Mouse (Mus musculus) adrenal gland, postnatal 10 days (tissue): Measurements from ENCODE around the gene Ntm. TPM values are rescaled to one million over a fixed set of nuclear protein-coding genes. Genes with fewer than 3 reads are reported as not detected.
A peak's percentile ranks its signal among the peaks of the same experiment; 100 is the strongest.

Experiments used
- DNase-seq: peaks from one replicate; pipeline ENCODE4 v3.0.0; 2021; ENCODE audit warnings: mixed read lengths
- total RNA-seq, 2 experiments: library from RNA; stranded (reverse); gene quantifications; 2 replicates each; pipeline ENCODE4 v1.2.3; 2021

The Ntm gene
- total RNA-seq, 2 experiments from 2014 or later, result 1.5 to 1.7 TPM

DNA sequence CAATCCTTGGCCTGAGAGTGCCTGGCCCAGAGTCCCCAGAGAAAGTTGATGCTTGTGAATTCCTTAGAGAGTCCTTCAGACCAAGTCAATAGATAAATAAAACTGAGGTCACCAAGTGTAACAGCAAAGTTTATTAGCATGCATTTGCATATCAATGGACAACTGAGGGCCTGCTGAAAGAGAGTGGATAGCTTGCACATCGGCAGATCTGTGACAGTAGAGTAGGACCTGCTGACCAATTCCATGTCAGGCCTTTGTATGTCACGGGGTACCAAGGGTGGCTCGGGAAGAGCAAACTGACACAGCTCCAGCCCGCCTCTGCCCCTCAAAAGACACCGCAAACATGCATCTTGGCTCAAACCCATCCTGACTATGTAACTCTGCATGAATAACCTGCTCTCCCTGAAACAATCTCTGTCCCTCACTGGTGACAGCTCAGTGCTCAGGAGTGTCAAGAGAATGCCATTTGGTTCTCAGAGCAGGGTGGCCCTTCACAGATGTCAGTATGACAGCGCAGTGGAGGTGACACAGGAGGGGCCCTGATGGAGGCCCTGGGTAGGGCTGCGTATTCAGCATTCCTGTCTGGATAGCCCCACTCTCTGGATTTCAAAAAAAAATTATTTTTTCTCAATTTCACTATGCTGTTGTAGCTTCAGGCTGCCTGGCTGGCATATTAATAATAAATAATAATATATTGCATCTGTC is 305.0 kb downstream of the Ntm start:
- no peak for DNase-seq

DNA sequence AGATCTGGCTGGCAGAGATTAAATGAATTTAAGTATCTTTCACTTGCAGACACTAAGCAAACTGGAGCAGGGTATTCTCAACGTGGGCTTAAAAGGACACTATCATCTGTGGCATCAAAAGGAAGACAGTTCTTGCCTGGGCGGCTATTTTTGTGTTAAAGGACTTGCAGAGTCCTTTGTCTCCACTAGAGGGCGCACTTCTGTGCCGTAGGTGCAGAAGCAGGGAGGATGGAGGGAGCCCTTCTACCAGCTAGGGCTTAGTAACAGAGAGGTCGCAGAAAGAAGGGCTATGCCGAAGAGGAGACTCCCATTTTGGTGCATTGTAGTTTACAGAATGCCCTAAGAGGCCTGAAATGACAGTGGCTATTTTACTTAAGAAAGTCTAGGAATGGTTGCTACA is 308.1 kb downstream of the Ntm start:
- DNase-seq, result peak; percentile 61

DNA sequence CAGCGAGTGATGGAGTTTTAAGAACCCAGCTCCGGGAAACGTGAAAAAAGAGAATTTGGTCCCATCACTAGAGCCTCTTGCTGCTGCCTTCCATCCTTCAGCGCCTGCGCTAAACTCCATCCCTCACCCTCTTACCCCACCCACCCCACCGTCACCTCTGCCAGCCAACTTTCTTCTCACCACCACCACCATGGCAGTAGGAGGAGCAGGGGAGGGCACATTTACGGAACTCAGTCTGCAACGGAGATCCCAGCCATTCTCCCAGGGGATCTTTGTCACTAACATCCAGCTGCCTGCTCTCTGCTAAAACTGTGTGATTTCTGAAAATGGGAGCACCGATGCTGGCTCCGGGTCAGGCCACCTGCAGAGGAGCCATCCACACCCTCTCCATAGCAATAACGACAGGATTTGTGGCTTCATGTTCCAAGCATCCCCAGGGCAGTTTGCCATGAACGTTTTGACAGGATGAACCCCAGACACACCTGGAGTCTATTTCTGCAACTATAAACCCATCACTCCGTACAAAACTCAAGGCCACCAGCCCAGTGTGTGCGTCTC is 309.2 kb downstream of the Ntm start:
- no peak for DNase-seq

DNA sequence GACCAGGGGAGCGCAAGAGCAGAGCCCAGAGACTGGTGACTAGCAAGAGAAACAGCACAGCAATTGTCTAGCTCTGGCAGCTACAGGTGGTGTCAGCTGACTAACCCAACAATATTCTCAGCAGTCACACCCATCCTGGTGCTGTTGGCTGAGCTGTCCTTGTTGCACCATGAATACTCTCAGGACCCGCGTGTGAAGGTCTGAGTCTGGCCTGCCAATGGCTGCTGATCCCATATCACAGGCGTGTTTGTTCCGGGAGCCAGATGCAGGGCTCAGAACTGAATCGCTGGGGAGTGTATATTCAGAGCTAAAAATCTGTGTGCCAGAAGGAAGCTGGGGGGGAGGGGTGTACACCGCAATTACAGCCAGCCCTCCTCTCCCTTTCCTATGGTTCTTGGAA is 310.1 kb downstream of the Ntm start:
- no peak for DNase-seq

DNA sequence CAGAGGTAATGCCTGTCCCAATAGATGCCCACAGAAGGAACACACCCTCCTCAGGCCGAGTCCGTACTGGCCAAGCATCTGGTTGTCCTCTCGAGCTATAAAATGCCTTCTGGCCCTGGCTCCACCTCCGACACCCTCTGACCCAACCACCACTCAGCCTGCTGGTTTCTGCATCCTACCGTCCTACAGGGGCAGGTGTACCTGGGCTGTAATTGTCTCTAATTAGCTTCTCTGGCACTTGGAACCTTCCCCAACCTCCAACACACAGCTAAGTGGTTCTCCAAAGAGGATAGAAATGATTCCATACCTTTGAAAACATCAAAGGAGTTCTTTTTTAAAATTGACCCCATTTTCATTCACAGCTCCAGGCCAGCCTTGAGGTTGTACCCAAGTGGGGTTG is 311.1 kb downstream of the Ntm start:
- no peak for DNase-seq

DNA sequence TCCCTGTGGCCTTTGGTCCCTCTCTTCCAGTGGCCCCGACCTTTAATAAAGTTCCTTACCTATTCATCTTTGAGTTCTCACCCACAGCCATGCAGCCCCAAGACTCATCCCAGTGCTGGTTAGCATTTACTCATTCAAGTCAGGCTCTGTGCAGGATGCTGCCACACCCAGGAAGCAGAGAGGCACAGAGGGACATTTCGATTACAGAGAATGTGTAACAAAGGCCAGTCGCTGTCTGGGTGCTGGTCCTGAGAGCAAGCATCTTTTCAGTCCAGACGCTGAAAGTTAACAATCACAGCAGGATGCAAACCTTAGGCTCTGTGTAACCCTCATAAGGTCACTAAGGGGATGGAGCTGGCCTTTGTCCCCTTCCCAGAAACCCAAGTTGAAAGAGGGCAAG is 311.7 kb downstream of the Ntm start:
- DNase-seq, result no peak

DNA sequence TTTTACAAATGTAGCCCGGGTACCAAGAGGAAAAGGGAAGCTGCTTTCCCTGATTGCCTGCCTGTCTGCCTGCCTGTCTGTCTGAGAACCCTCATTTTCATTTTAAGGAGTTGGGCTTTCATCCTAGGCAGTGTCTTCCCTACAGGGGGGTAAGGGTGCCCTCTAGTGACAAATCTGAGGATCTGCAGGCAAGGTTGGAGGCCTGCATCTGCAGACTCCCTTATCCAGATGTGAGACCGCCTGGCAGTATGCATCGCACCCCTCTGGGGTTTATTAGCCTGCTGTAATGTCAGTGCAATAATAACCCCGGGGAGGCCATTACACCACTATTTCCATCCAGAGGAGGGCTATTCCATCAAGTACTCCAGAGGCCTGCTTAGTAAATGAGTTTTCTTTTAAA is 312.3 kb downstream of the Ntm start:
- peak; percentile 60 for DNase-seq

DNA sequence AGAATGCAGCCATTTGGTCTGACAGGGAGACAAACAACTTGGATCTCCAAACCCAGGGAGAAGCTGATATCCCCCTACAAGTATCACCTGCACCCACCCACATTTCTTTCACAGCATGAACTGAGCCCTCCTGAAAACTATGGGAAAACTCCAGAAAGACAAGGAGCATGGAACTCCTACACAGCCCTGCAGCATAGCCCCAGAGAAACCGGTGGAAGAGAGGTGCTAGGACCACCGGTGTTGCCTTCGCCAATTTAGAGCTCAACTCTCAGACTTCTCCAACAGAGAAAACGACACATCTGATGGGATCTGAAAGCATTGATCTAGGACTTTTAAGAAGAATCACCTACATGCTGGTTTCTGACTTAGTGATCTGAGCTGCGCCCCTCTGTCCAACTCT is 312.7 kb downstream of the Ntm start:
- no peak for DNase-seq

DNA sequence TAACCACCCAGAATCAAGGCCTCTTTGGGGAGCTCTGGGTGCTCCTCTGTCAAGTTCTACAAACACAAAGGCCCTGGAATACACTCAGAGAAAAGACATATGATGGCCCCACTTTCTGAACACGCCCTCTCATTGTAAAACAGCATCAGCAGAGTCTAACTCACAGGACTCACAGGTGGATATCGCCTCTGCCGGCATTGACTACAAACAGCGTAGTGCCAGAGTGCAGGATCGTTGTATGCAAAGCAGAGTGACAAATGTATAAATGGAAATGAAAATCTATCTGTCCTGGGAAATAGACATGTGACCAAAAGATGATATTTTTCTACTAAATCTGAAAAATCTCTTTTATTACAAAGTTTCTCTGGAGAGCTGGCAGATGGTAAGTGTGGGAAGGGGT is 314.7 kb downstream of the Ntm start:
- DNase-seq, result no peak

DNA sequence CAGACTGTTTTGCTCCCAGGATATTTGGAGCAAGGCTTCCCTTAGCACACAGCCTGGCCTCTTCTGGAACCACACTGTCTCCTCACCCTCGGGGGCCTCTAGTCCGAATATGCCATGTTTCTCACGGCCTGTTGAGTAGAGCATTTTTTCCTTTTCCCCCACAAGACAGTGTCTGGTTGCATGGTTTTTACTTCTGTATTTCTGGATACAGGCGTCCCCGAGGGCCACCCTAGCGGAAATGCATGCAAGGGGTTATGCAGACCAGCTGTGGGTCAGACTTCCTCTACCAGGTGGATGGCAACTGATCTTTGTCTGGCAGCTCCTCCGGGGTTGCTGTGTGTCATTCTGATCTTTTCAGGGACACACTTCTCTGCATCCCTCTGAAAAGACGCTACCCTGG is 315.2 kb downstream of the Ntm start:
- no peak for DNase-seq

DNA sequence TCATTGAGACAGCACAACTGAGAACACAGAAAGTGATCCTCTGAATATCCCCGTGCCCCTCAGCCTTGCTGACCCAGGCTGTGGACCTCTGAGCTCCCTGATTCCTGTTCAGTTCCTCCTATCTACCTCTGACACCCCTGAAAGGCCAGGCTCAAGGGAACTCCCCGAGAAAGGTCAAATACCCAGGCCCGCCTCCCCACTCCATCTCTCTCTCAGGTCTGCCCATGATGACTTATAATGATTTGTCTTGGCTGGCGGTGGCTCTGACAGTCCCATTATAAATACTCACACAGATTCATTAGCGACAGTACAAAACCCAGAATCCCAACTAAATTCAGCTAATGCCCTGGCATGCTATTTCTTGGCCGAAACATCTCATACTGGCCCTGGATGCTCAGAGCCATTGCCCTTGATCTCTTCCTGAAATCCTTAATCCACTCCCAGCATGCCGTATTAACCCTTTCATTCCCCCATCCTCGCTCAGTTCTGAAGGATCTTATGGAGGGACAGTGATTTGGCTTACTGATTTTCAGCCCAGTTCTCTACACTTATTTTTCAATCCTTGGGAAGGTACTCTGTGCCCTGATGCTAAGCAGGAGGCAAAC is 317.0 kb downstream of the Ntm start:
- DNase-seq, result no peak

DNA sequence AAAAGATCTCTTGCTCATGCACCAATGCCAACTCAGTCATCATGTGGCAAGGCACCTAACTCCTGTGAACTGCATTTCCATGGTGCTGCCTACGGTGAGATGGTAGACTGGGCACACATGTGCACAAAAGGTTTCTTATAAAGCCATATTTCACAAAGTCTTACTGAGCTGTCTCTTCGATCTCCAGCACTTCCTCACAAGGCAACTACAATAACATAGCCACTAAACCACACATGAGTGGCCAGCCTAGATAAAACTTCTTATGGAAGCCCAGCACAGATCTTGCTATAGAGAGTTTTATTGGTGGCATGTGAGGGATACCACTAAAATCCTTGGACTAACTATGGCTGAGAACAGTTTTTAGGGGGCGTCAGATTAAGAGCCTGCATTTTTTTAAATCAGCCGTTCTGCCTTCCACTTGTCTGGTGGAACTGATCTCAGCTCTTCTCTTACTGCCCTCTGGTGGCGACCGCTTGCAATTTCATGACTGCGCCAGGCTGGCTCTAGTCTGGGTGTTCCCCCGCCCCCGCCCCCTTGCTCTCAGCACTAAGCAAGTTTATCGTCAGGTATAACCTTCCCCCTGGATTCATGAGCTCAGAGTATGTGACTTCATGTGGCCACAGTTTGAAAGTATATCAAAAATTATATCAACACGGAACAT is 319.8 kb downstream of the Ntm start:
- DNase-seq, result peak; percentile 81

DNA sequence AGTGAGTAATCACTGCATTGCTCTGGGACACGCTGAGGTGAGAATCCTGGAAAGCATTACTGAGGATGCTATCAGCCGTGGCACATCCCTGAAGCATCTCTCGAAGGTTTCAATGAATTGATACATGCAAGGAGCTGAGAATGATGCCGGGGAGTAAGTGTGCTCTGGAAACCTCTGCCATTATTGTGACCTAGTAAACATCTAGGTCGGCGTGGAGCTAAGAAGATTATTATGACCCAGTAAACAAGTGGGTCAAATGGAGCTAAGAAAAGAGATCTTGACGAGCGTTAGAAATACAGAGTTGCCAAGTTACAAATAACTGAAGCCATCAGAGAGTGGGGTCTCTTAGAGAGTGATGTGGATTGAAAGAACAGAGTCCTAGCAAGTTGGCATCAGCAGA is 325.6 kb downstream of the Ntm start:
- no peak for DNase-seq

DNA sequence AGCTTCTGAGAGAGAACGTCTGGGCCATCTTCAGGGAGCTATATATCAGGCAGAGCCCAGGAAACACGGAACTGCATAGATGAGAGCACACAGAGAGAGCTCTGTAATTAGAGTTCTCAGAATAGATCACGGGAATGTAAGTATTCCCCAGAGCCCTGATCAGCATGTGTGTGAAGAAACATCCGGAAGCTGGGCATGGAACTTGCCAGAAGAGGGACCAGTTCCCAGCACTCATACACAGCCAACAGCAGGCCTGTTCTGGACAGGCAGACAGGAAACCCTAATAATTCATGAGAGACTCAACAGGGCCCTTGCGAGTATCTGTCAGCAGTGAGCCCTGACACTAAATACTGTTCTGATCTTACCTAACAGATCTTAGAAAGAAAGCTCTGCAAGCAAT is 345.8 kb downstream of the Ntm start:
- DNase-seq, result no peak

DNA sequence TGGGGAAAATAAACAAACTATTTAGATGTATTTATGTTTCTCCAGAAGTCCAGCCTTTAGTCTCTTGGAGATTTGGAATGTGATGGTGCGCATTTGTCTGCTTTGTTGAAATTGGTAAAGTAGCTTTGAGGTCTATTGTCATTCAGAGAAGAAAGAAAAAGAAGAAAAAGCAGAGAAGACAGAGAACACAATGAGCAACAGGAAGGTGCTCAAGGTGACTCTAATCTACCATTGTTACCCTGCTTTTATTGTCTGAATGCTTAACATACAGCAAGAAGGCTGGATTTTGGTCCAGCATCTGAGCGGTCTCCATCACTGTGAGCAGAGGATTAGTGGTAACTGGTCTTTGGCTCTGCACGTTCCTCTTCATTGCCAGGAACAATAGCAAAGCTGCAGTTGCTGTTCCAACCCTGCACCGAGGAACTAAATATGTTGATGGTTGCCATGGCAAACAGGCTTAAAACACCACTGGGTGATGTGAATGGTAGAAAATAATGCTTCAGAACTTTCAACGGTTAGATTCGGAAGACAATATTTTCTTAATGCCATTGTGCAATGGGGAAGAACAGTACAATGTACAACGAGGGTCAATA is 350.8 kb downstream of the Ntm start:
- no peak for DNase-seq

DNA sequence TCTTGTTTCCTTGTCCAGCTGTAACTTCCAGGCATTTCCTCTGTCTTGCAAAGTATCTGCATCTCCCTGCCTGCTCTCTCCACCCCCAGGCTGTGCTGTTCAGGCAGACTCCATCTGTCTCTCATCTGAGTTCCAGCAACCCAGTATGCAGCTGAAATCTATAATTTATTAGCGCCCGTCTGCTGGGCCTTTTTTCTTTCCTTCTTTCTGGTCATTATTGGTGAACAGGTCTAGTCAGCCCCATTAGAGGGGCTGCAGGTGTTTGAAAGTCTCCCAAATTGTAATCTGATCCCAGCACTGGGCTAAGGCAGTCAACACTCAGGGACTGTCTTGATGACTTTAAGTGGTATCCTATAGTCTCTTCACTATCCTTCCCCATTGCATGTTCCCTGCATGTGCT is 352.1 kb downstream of the Ntm start:
- DNase-seq, result no peak

DNA sequence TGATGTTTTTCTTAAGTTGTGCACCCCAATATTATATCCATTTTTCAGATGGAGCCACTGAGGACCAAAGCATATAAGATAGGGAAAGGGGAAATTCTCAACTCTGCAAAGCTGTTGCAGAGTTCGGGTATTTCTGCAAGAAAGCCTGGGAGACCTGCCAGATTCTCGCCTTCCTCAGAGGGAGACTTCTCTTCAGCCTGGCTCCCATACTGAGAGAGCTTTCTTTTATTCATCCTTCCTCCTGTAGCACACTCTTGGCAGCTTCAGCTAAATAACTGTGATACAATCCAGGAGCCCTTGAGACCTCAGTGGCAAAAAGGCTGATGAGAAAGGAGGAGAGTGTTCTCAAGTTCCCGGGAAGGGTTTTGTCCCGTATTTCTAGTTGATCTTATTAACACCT is 365.3 kb downstream of the Ntm start:
- no peak for DNase-seq

DNA sequence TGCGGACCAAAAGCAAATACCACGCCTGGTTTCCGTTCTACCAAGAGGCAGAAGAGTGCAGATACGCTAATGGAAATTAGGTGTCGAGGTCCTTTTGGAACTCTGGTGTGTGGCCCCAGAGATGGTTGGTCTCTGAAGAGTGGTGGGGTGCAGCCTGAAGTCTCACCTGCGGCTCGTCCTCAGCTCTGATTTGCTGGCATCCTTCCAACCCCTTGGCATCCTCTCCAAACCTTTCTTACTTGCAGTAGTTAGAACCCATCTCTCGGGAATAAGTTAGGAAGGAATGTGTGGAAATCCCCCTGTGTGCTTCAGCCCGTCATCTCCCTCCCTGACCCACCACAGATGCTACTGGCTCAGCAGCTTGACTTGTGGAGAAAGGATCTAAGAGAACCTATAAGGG is 367.6 kb downstream of the Ntm start:
- DNase-seq, result no peak

DNA sequence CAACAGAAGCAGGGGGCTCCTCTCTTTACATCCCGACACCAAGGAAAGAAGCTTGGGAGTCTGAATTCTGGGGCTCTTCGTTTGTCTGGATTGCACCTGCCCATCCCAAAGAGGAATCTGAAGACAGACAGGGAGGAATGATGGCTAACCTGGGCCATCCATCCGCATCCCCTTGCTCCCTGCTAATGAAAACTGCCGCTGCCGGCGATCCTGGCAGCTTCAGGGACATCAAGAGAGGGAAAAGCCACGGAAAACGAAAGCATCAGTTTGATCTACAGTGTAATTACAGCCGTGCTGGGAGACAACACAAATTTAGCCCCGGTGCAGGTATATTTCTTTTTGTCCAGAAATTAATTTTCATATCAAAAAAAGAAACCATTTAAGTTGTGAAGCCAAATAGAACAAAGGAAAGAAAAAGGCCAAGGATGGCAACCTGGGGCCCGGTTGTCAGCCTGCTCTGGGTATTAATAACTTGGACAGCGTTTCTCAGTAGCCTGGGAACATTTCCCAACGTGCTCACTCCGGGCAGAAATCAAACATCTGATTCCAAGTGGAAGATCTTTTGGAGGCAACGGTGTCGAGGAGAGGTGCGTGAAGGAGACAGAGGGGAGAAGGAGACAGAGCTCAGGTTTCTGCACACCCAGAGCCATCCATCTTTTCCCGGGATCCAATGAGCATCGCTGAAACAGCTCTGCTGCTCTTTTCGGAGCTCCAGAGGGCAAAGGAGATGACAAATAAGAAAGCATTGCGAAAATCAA is 368.2 kb downstream of the Ntm start:
- DNase-seq, result no peak

DNA sequence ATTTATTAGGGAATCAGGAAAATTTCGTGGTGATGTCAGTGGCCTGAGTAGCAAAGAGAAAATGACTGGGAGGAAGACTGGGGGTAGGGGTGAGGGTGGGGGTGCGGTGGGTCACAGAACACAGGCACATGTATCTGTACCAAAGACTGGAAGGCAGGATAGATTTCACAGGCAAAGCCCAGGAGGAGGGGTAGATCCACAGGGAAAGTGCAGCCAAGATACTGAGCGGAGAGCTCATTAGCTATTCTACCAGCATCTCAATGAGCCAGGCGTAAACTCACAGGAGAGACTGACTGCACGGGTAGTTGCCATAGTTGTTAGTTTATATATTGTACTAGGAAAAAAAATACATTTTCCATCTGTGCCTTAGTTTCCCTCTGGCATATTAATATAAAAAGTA is 375.6 kb downstream of the Ntm start:
- DNase-seq, result no peak

DNA sequence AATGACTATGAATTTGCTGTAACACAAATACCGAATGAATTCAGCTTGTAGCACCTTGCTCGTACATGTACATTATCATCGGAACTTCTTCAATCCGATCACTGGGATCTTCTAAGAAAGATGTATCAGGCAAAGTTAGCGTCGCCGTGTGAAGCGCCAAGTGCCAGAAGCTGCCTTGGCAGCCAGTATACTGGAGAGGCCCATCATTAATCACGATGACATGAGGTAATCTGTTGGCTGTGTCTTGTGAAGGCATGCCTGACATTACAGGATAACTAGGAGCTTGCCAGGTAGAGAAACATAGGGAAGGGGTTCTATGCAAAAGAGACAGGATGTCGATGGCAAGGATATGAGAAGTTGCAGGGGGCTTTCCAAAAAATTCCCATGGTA is 376.6 kb downstream of the Ntm start:
- no peak for DNase-seq

DNA sequence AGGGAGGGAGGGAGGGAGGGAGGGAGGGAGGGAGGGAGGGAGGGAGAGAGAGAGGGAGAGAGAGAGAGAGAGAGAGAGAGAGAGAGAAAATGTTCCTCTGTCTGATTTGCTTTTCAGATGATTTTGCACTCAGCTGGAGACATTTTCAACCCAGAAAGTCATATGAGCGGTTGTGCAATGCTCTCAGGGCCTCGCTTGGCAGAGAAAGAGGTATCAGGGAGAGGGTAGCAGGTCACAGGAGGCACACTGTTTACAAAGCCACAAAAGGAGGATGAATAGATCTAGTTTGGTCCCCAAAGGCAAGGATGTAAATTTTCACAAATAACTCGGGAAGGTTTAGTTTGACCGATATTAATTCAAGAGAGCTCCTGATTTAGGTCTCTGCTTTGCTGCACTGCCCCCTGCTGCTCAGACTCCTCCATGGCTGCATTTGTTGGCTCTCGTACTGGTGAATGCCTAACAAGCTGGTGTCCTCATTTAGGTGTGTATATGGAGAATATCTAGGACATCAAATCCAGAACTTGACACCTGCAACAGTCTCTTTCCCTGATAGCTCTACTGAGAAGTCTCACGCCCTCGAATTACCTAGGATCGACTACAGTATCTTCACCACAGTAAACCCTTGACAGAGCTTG is 377.1 kb downstream of the Ntm start:
- DNase-seq, result peak; percentile 62
